Mouse (Mus musculus) intestine, embryonic 14.5 days (tissue): Measurements from ENCODE around the gene Rap1b. TPM values are rescaled to one million over a fixed set of nuclear protein-coding genes. Genes with fewer than 3 reads are reported as not detected.

ENCODE experiments used
- ATAC-seq: fragments of 200-750 bp; cut with Nextera tagmentation; replicated peaks from 2 replicates; pipeline ENCODE4 v1.8.0; 2017; ENCODE audit warnings: low read depth, moderate number of reproducible peaks, moderate TSS enrichment, moderate library complexity; ENCODE audit not compliant: low FRiP score, low TSS enrichment
- DNase-seq: peaks from one replicate; pipeline ENCODE4 v3.0.0-alpha.2; 2018; ENCODE audit warnings: low spot score
- H3K27ac ChIP-seq: fragments of 300-500 bp; sonication (generic); 2 replicates; pipeline ENCODE4 v1.5.1; 2014; ENCODE audit warnings: low read depth, mild to moderate bottlenecking, control low read depth
- H3K27me3 ChIP-seq: fragments of 300-500 bp; sonication (generic); replicated peaks from 2 replicates; pipeline ENCODE4 v1.6.1; 2014; ENCODE audit warnings: low read length, control low read depth; ENCODE audit not compliant: control insufficient read depth, insufficient read depth
- H3K36me3 ChIP-seq: fragments of 300-500 bp; sonication (generic); 2 replicates; pipeline ENCODE4 v1.6.1; 2014; ENCODE audit warnings: low read length, control low read depth; ENCODE audit not compliant: control insufficient read depth, insufficient read depth
- H3K4me1 ChIP-seq: fragments of 300-500 bp; sonication (generic); replicated peaks from 2 replicates; pipeline ENCODE4 v1.6.1; 2014; ENCODE audit warnings: low read length, control low read depth, mixed read lengths; ENCODE audit not compliant: control insufficient read depth, insufficient read depth
- H3K4me2 ChIP-seq: fragments of 300-500 bp; sonication (generic); 2 replicates; pipeline ENCODE4 v1.6.1; 2014; ENCODE audit warnings: low read length
- H3K4me3 ChIP-seq: fragments of 300-500 bp; sonication (generic); 2 replicates; pipeline ENCODE4 v1.5.1; 2014; ENCODE audit warnings: low read depth, low read length, control low read depth, mixed read lengths
- H3K9ac ChIP-seq: fragments of 300-500 bp; sonication (generic); 2 replicates; pipeline ENCODE4 v1.6.1; 2014; ENCODE audit warnings: mild to moderate bottlenecking, low read length
- H3K9me3 ChIP-seq: fragments of 300-500 bp; sonication (generic); 2 replicates; pipeline ENCODE4 v1.6.1; 2016; ENCODE audit warnings: low read length, control low read depth; ENCODE audit not compliant: control insufficient read depth
- WGBS: fragments of 180-500 bp; shearing (Covaris S2); extraction: QIAGEN DNeasy Blood & Tissue Kit; methylation state at CpG from one replicate; pipeline ENCODE4 v1.1.7; 2014; 5-methylcytosine and 5-hydroxymethylcytosine counted together
- polyA plus RNA-seq: library from polyadenylated mRNA; unstranded; fragments of >200 nt; fragmentation: Nextera tagmentation; extraction: Ambion mirVana; gene quantifications from 2 replicates; pipeline ENCODE4 v1.2.1, GENCODE M21; 2014

The Rap1b gene
- polyA plus RNA-seq, 1 experiment from 2014 or later = 183 TPM

GRCm38 (mm10) chr10:117803870-117804850 lies 41.7 kb downstream of the Rap1b start:
- H3K4me1 ChIP-seq = no peaks in the 10 kb centered on the region; the same call in 1 of the 2 replicates
- no peak overlapping the region for H3K4me3 ChIP-seq
- no peak overlapping the region for H3K27ac ChIP-seq
- no peaks in the 10 kb centered on the region for H3K9me3 ChIP-seq
- ATAC-seq = no peak
- no peak overlapping the region for H3K9ac ChIP-seq
- no peaks in the 10 kb centered on the region for H3K27me3 ChIP-seq
- H3K36me3 ChIP-seq = no peaks in the 10 kb centered on the region
- WGBS = 86% methylated on average over 31 of the region's 31 CpGs
- no peak for DNase-seq
- H3K4me2 ChIP-seq = no peak overlapping the region

DNA sequence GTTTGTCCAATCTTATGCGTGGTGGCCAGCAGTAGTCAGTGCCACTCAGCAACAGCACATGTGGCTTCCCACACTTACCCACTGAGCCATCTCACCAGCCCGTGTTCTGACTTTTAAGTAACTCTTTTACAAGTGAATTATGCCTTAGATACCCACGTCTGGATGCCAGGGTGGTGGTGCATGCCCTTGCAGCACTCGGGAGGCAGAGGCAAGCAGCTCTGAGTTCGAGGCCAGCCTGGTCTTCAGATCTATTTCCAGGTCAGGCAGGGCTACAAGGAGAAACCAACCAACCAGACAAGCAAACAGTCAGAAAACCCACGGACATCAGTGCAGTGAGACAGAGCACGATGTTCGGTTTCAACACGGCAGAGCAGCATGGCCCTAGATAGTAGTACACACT lies 43.9 kb downstream of the Rap1b start:
- DNase-seq (no peak), ATAC-seq (no peak)
- 93% methylated on average over 9 of the region's 9 CpGs for WGBS
- H3K4me2 ChIP-seq = no peak overlapping the region
- no peak overlapping the region for H3K27ac ChIP-seq
- H3K4me1 ChIP-seq = no peaks in the 10 kb centered on the region; the same call in 1 of the 2 replicates
- no peak overlapping the region for H3K4me3 ChIP-seq
- H3K9ac ChIP-seq = no peak overlapping the region
- H3K27me3 ChIP-seq = no peaks in the 10 kb centered on the region
- no peaks in the 10 kb centered on the region for H3K36me3 ChIP-seq
- no peaks in the 10 kb centered on the region for H3K9me3 ChIP-seq

DNA sequence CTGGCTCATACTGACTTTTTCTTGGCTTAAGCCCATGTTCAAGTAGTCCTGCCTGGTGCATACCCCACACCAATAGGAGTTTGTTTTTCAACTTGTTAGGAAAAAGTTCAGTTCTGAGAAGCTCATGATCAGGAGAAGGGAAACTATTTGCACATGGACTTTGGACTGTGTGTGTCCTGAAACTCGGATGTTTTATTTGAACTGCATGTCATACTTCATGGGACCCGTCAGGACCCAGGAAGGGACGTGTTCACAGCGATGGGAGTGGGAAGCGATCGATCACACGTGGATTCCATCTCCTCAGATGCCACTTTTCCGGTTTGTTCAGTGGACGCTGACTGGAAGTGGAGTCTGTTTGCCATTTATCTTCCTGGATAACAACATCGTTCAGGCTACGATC lies 46.0 kb downstream of the Rap1b start:
- 75% methylated on average over 11 of the region's 11 CpGs for WGBS

GRCm38 (mm10) chr10:117798436-117799035 lies 47.3 kb downstream of the Rap1b start:
- Histone ChIP-seq H3K4me3 (no peak overlapping the region), H3K4me2 (no peak overlapping the region), H3K9ac (no peak overlapping the region), H3K9me3 (0 out of 2 replicates have a peak, but pooled peaks cover 4% of the 10 kb centered on the region), H3K4me1 (peaks cover 4% of the 10 kb centered on the region; the same call in 1 of the 2 replicates), H3K36me3 (no peaks in the 10 kb centered on the region), H3K27me3 (no peaks in the 10 kb centered on the region), H3K27ac (no peak overlapping the region)
- 76% methylated on average over 6 of the region's 6 CpGs for WGBS
- no peak for ATAC-seq
- DNase-seq = no peak

More for the DNA sequence above, 46.0 kb downstream of the Rap1b start:
- Histone ChIP-seq H3K27ac (no peak overlapping the region), H3K4me2 (no peak overlapping the region), H3K4me1 (no peaks in the 10 kb centered on the region; the same call in 1 of the 2 replicates), H3K9me3 (0 out of 2 replicates have a peak, but pooled peaks cover 4% of the 10 kb centered on the region), H3K4me3 (no peak overlapping the region), H3K36me3 (no peaks in the 10 kb centered on the region), H3K9ac (no peak overlapping the region), H3K27me3 (no peaks in the 10 kb centered on the region)
- DNase-seq (no peak), ATAC-seq (no peak)

DNA sequence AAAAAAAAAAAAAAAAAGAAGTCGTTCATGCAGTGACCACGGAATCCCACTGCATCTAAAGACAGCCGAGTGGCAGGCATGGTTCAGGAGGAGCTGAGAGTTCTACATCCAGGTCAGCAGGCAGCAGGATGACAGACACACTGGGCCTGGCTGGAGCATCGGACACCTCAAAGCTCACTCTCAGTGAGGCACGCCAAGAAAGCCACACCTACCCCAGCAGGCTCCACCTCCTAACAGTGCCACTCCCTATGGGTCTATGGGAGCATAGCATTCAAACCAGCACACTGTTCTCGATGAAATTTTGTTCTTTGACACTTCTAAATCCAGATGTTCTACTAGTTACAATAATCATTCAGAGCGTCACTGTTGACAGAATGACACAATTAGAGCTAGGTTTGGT lies 48.2 kb downstream of the Rap1b start:
- no peak overlapping the region for H3K4me2 ChIP-seq
- H3K27me3 ChIP-seq = no peaks in the 10 kb centered on the region
- 80% methylated on average over 6 of the region's 7 CpGs for WGBS
- DNase-seq (no peak), ATAC-seq (no peak)
- H3K9ac ChIP-seq = no peak overlapping the region
- H3K4me3 ChIP-seq = no peak overlapping the region
- H3K36me3 ChIP-seq = no peaks in the 10 kb centered on the region
- H3K4me1 ChIP-seq = peaks cover 4% of the 10 kb centered on the region; the same call in 1 of the 2 replicates
- H3K9me3 ChIP-seq = 0 out of 2 replicates have a peak, but pooled peaks cover 4% of the 10 kb centered on the region
- no peak overlapping the region for H3K27ac ChIP-seq

GRCm38 (mm10) chr10:117797106-117797505 lies 48.7 kb downstream of the Rap1b start:
- 88% methylated on average over 12 of the region's 12 CpGs for WGBS
- Histone ChIP-seq H3K4me1 (peaks cover 4% of the 10 kb centered on the region; the same call in 1 of the 2 replicates), H3K9ac (no peak overlapping the region), H3K4me2 (no peak overlapping the region), H3K9me3 (0 out of 2 replicates have a peak, but pooled peaks cover 4% of the 10 kb centered on the region), H3K4me3 (no peak overlapping the region), H3K27me3 (no peaks in the 10 kb centered on the region), H3K36me3 (no peaks in the 10 kb centered on the region), H3K27ac (no peak overlapping the region)
- ATAC-seq (no peak), DNase-seq (no peak)

DNA sequence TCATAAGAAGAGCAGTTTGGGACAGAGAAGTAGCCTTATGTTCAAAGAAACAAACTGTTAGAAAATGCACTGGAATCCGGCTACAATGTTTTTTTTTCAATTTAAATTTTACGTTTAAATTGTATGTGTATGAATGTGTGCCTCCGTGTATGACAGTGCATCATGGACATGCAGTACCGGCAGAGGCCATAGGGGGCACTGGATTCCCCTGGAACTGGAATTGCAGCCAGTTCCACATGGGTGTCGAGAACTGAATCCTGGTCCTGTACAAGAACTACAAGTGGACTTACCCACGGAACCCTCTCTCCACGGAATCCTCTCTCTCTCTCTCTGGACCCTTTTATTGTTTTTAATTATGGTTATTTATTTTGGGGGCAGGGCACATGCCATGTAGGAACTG lies 49.7 kb downstream of the Rap1b start:
- ATAC-seq = no peak
- H3K9me3 ChIP-seq = 0 out of 2 replicates have a peak, but pooled peaks cover 4% of the 10 kb centered on the region

DNA sequence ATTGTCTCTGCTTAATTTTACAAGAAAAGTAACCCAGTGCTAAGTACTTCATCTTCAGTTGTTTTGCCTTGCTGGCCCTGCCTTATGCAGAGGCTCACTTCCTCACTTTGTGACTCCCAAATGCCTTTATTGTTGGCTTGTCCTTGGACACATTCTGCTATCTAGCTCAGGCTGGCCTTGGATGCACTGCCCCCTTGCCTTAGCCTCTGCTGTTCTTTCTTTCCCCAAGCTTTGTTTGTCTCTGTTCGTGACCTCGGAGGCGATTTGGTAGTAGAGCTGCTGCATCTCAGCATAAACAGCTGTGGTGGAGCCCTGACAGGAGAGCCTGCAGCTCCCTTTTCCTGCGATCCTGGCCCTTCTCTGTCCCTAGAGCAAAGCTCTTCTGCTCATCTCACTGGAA lies 50.6 kb downstream of the Rap1b start:
- H3K27me3 ChIP-seq = no peaks in the 10 kb centered on the region
- H3K9ac ChIP-seq = no peak overlapping the region
- 0 out of 2 replicates have a peak, but pooled peaks cover 4% of the 10 kb centered on the region for H3K9me3 ChIP-seq
- no peaks in the 10 kb centered on the region for H3K36me3 ChIP-seq
- H3K27ac ChIP-seq = no peak overlapping the region
- H3K4me2 ChIP-seq = no peak overlapping the region
- no peak overlapping the region for H3K4me3 ChIP-seq
- WGBS = 61% methylated on average over 4 of the region's 4 CpGs
- peaks cover 11% of the 10 kb centered on the region for H3K4me1 ChIP-seq
- no peak for ATAC-seq
- no peak for DNase-seq

More for the DNA sequence above, 49.7 kb downstream of the Rap1b start:
- Histone ChIP-seq H3K4me3 (no peak overlapping the region), H3K9ac (no peak overlapping the region), H3K27me3 (no peaks in the 10 kb centered on the region), H3K27ac (no peak overlapping the region), H3K4me1 (peaks cover 9% of the 10 kb centered on the region), H3K36me3 (no peaks in the 10 kb centered on the region), H3K4me2 (no peak overlapping the region)
- no peak for DNase-seq
- WGBS = 92% methylated on average over 7 of the region's 7 CpGs
